13 mouse cellular contexts compared by ENCODE assay signal in genomic region chr12:71249348-71249747, GRCm38 (mm10).
DNase-seq lines count a peak whose midpoint lies in the region; ATAC-seq and TF ChIP-seq lines count a peak whose summit lies in the region.
"Had no signal": no experiment of that assay in that cellular context is flagged by ENCODE, and none has a peak within 500 bp of the region (broad histone marks: within the 10 kb centered on the region; RNA-seq: fewer than 3 reads in every experiment).

No protein-coding gene starts in this region.

- peaks cover 11% of the 10 kb centered on the region for H3K4me1 ChIP-seq in embryonic facial prominence, embryonic 14.5 days (ENCODE audit: control insufficient read depth, insufficient read depth, low read length)
- peaks cover 5% of the 10 kb centered on the region for H3K4me1 ChIP-seq in midbrain, embryonic 16.5 days (ENCODE audit: control insufficient read depth, insufficient read depth, low read length)

- H3K27ac ChIP-seq in embryonic facial prominence, embryonic 14.5 days (replicated peaks; ENCODE audit: low read depth, low read length) = 0 out of 2 replicates have a peak overlapping the region, but pooled peaks have one; percentile 45
- no peak overlapping the region for H3K27ac ChIP-seq in layer of hippocampus, adult 2 months
- H3K27ac ChIP-seq in midbrain, embryonic 16.5 days (ENCODE audit: low read length) = 0 out of 2 replicates have a peak overlapping the region, but pooled peaks have one; percentile 14

- no peak for ATAC-seq in embryonic facial prominence, embryonic 14.5 days (ENCODE audit: low read depth)
- 0 out of 2 replicates have a peak, but pooled peaks have one; percentile 36 for ATAC-seq in midbrain, embryonic 16.5 days
- no peak for ATAC-seq in cerebellum, adult (ENCODE audit: insufficient number of reproducible peaks, low FRiP score, low TSS enrichment)

- no peaks in the 10 kb centered on the region for H3K27me3 ChIP-seq in embryonic facial prominence, embryonic 14.5 days (replicated peaks; ENCODE audit: control insufficient read depth, insufficient read depth, low read length)
- no peaks in the 10 kb centered on the region for H3K27me3 ChIP-seq in midbrain, embryonic 16.5 days (ENCODE audit: control insufficient read depth, insufficient read depth, low read depth, low read length)

- H3K9me3 ChIP-seq in embryonic facial prominence, embryonic 14.5 days (ENCODE audit: control insufficient read depth, low read length) = no peaks in the 10 kb centered on the region
- no peaks in the 10 kb centered on the region; the same call in 1 of the 2 replicates for H3K9me3 ChIP-seq in midbrain, embryonic 16.5 days (replicated peaks; ENCODE audit: control insufficient read depth, low read length, poor library complexity, severe bottlenecking)

- H3K9ac ChIP-seq in embryonic facial prominence, embryonic 14.5 days (ENCODE audit: low read depth, low read length) = no peak overlapping the region
- no peak overlapping the region; the same call in 1 of the 2 replicates for H3K9ac ChIP-seq in midbrain, embryonic 16.5 days (ENCODE audit: low read depth, low read length)

- TF ChIP-seq CTCF in layer of hippocampus, adult 2 months (conservative IDR thresholded peaks at IDR 0.05) = no peak

- 57% methylated on average over 9 of the region's 9 CpGs for WGBS in embryonic facial prominence, embryonic 14.5 days
- WGBS in midbrain, embryonic 16.5 days = 42% methylated on average over 9 of the region's 9 CpGs

- H3K4me3 ChIP-seq in embryonic facial prominence, embryonic 14.5 days (ENCODE audit: low read depth, low read length) = no peak overlapping the region
- peak overlapping the region; percentile 14; the same call in 1 of the 2 replicates for H3K4me3 ChIP-seq in layer of hippocampus, adult 2 months
- no peak overlapping the region for H3K4me3 ChIP-seq in midbrain, embryonic 16.5 days (ENCODE audit: low read depth, low read length)
- H3K4me3 ChIP-seq: myocyte had no signal

- H3K4me2 ChIP-seq in embryonic facial prominence, embryonic 14.5 days (ENCODE audit: low read depth, low read length) = no peak overlapping the region; the same call in 1 of the 2 replicates
- peak overlapping the region; percentile 7 for H3K4me2 ChIP-seq in midbrain, embryonic 16.5 days (ENCODE audit: low read length)

- peaks cover under 1% of the 10 kb centered on the region; the same call in 1 of the 2 replicates for H3K36me3 ChIP-seq in embryonic facial prominence, embryonic 14.5 days (ENCODE audit: control insufficient read depth, insufficient read depth, low read length)
- peaks cover under 1% of the 10 kb centered on the region for H3K36me3 ChIP-seq in midbrain, embryonic 16.5 days (ENCODE audit: control insufficient read depth, insufficient read depth, low read length)

- DNase-seq in layer of hippocampus, adult 11-12 months (ENCODE audit: low spot score) = peak; percentile 9
- DNase-seq in layer of hippocampus, adult 9-10 months (ENCODE audit: low spot score) = no peak
- DNase-seq in embryonic facial prominence, embryonic 14.5 days (ENCODE audit: low spot score) = no peak
- DNase-seq in layer of hippocampus, adult 2 months (ENCODE audit: low spot score in 2 of 2) = peak; percentile 15 to 32
- no peak for DNase-seq in cerebellum, adult 18-20 months
- DNase-seq: cerebellum, adult 11-12 months; heart, postnatal 4 days; kidney, postnatal 4 days; lung, postnatal 10 days; thymus, postnatal 25 days had no signal

Comparison
In these comparisons a context has a peak if more than half of its experiments do, and no peak if none do; other contexts are left out.
1. DNase-seq: peak in layer of hippocampus, adult 11-12 months (single experiment) and layer of hippocampus, adult 2 months (2 of 2); none in layer of hippocampus, adult 9-10 months (single experiment), embryonic facial prominence, embryonic 14.5 days (single experiment) and cerebellum, adult 18-20 months (0 of 2).